ENCODE assay signal across 29 mouse cellular contexts in genomic region chr3:150365766-150366165, GRCm38 (mm10).
"Had no signal": no experiment of that assay in that cellular context is flagged by ENCODE, and none has a peak within 500 bp of the region (broad histone marks: within the 10 kb centered on the region; RNA-seq: fewer than 3 reads in every experiment).

No protein-coding gene starts in this region.

- H3K36me3 ChIP-seq: embryonic facial prominence, embryonic 10.5 days; embryonic facial prominence, embryonic 12.5 days; embryonic facial prominence, embryonic 13.5 days; embryonic facial prominence, embryonic 15.5 days; forebrain, embryonic 10.5 days; forebrain, embryonic 12.5 days; forebrain, embryonic 15.5 days had no signal

- H3K27ac ChIP-seq: embryonic facial prominence, embryonic 10.5 days; embryonic facial prominence, embryonic 12.5 days; embryonic facial prominence, embryonic 13.5 days; embryonic facial prominence, embryonic 15.5 days; forebrain, embryonic 10.5 days; forebrain, embryonic 12.5 days; forebrain, embryonic 13.5 days; forebrain, embryonic 15.5 days; gastrocnemius, adult 2 months; heart, adult 2 months had no signal

- H3K9ac ChIP-seq: embryonic facial prominence, embryonic 12.5 days; embryonic facial prominence, embryonic 13.5 days; embryonic facial prominence, embryonic 15.5 days; forebrain, embryonic 12.5 days; forebrain, embryonic 13.5 days; forebrain, embryonic 15.5 days; forebrain, postnatal 0 days had no signal

- H3K4me1 ChIP-seq: embryonic facial prominence, embryonic 10.5 days; embryonic facial prominence, embryonic 12.5 days; embryonic facial prominence, embryonic 13.5 days; embryonic facial prominence, embryonic 15.5 days; forebrain, embryonic 10.5 days; forebrain, embryonic 12.5 days; forebrain, embryonic 13.5 days; forebrain, embryonic 15.5 days had no signal

- ATAC-seq: forebrain, embryonic 13.5 days; forebrain, embryonic 14.5 days; forebrain, embryonic 15.5 days; forebrain, embryonic 16.5 days; forebrain, postnatal 0 days had no signal

- DNase-seq: cerebellum, adult 2 months; cerebellum, adult 8-10 months; cerebellum, adult 9-10 months; cerebellum, adult 9-11 months; cerebellum, postnatal 10 days; cerebellum, postnatal 14 days; cerebellum, postnatal 25 days; cerebellum, postnatal 36 days; embryo, embryonic 11 days; forebrain, postnatal 0 days; gastrocnemius, adult 2 months; gastrocnemius, postnatal 10 days; gastrocnemius, postnatal 14 days; gastrocnemius, postnatal 25 days; gastrocnemius, postnatal 36 days; heart, adult 11 months; heart, adult 18-20 months; heart, adult 2 months had no signal

- H3K27me3 ChIP-seq: embryonic facial prominence, embryonic 12.5 days; embryonic facial prominence, embryonic 13.5 days; embryonic facial prominence, embryonic 15.5 days; forebrain, embryonic 12.5 days; forebrain, embryonic 13.5 days; forebrain, embryonic 15.5 days had no signal

- H3K4me3 ChIP-seq: embryonic facial prominence, embryonic 10.5 days; embryonic facial prominence, embryonic 12.5 days; embryonic facial prominence, embryonic 13.5 days; embryonic facial prominence, embryonic 15.5 days; erythroblast, embryonic 14.5 days; forebrain, embryonic 10.5 days; forebrain, embryonic 12.5 days; forebrain, embryonic 13.5 days; forebrain, embryonic 15.5 days; gastrocnemius, adult 2 months; heart, adult 2 months had no signal

- H3K9me3 ChIP-seq: embryonic facial prominence, embryonic 10.5 days; embryonic facial prominence, embryonic 12.5 days; embryonic facial prominence, embryonic 13.5 days; embryonic facial prominence, embryonic 15.5 days; forebrain, embryonic 10.5 days; forebrain, embryonic 12.5 days; forebrain, embryonic 13.5 days; forebrain, embryonic 15.5 days had no signal

- H3K4me2 ChIP-seq: embryonic facial prominence, embryonic 12.5 days; embryonic facial prominence, embryonic 13.5 days; embryonic facial prominence, embryonic 15.5 days; forebrain, embryonic 12.5 days; forebrain, embryonic 13.5 days; forebrain, embryonic 15.5 days had no signal
